Mouse (Mus musculus): ENCODE results near the gene Lsamp. TPM values are rescaled to one million over a fixed set of nuclear protein-coding genes. Genes with fewer than 3 reads are reported as not detected.

Gene Lsamp
- total RNA-seq, 4 experiments from 2014 or later = 0.17 to 0.43 (median 0.28) TPM

GRCm38 (mm10) chr16:42169447-42170140 is 2185.4 kb downstream of the Lsamp start:
- peak; percentile 25 to 30 for DNase-seq (ENCODE audit: low spot score in 2 of 2)

DNA sequence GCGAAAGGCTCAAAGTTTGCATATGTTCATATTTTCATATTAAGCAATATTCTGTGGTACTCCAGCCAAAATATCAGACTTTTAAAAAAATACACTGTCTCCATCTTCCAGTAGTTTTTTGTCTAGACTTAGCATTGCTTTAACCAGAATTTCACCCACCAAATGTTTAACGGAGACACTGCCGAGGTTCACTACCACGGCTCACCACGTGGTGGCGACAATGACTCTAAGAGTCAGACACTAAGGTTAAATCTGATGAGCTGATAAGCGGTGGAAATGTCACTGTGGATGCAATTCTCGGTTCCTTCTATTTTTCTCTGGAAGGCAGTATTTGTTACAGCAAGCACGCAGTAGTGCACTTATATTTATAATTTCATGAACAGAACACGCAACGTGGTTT is 2188.3 kb downstream of the Lsamp start:
- peak; percentile 14 to 32 for DNase-seq (ENCODE audit: low spot score in 2 of 2)

GRCm38 (mm10) chr16:42178866-42179265 is 2194.7 kb downstream of the Lsamp start:
- no peak for DNase-seq (ENCODE audit: low spot score in 2 of 2)

DNA sequence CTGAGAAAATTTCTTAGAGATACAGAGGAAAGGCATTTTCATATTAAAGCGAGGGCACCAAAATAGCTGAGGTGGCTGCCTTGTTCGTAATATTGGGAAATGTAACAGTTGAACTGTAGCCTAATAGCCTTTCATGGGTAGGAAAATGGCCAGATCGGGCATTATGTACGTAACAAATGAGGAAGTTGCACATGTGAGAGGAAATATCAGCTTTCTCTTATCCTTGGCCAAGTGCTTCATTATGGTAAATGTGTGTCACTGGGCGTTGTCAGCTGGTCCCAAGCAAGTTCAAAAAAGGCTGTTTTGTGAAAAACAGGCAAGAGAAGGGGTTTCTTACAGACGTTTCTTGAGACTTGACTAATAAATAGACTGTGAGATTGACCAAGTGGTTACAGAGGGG is 2195.9 kb downstream of the Lsamp start:
- DNase-seq (ENCODE audit: low spot score in 2 of 2) = no peak

DNA sequence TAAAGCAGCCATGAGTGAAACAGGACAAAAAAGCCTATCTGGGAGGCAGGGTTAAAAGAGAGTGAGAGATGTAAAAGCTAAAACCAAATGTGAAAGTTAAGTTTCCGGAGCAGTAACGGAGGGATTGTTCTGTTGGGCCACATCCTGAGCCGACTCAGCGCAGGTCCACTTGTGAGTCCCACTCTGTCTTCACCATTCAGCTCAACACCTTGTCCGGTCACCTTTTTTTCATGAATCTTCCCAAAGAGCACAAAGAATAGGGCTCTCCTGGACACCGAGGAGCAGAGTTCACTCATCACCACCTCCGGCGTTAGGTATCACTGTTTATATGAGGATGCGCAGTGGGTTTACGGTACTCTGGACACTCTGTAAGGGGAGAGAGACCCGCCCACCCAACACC is 2196.3 kb downstream of the Lsamp start:
- no peak for DNase-seq (ENCODE audit: low spot score in 2 of 2)

DNA sequence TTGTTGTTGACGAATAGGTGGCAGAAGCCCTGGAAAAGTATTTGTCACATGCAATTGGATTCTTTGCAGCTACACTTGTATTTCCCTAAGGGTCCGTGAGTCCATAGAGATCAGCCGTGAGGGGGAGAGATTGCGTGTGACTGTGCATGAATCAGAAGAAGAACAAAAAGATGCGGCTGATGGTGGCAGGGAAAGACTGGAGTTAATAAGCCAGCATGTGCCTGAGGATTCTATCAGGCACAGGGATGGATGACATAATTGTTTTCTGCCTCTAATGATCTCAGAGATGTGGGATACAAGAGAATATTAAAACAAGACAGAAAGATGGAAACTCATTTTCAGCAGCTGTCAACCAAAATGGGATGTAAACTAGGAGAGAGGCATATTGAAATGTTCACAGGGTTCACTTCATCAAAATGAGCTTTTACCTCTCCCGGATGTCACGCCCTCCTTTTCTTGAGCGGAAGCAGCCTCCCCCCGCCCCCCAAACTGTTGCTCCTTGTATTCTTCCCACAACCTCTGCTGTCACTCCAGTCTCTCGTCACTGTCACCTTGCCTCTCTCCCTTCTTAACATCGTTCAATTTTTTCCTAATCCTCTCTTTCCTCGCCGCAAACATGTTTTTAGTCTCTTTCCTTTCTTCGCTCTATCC is 2205.4 kb downstream of the Lsamp start:
- DNase-seq (ENCODE audit: low spot score in 2 of 2) = no peak

GRCm38 (mm10) chr16:42190114-42191045 is 2206.2 kb downstream of the Lsamp start:
- peak; percentile 67 to 77 for DNase-seq (ENCODE audit: low spot score in 2 of 2)

Small RNA genes lying within 50 kb of the gene (microRNA-seq; reads per million reads assigned to microRNA genes)
- gene Gm27887 (not detected), gene Gm47276 (not detected)

All from gastrocnemius, adult 8-10 months (tissue).